Mouse (Mus musculus): ENCODE data around the gene B430218F22Rik. TPM values are rescaled to one million over a fixed set of nuclear protein-coding genes. Genes with fewer than 3 reads are reported as not detected.

Gene B430218F22Rik
- 0.58 and 0.59 TPM in 2 replicates for polyA plus RNA-seq (2012; rRNA removed)

DNA sequence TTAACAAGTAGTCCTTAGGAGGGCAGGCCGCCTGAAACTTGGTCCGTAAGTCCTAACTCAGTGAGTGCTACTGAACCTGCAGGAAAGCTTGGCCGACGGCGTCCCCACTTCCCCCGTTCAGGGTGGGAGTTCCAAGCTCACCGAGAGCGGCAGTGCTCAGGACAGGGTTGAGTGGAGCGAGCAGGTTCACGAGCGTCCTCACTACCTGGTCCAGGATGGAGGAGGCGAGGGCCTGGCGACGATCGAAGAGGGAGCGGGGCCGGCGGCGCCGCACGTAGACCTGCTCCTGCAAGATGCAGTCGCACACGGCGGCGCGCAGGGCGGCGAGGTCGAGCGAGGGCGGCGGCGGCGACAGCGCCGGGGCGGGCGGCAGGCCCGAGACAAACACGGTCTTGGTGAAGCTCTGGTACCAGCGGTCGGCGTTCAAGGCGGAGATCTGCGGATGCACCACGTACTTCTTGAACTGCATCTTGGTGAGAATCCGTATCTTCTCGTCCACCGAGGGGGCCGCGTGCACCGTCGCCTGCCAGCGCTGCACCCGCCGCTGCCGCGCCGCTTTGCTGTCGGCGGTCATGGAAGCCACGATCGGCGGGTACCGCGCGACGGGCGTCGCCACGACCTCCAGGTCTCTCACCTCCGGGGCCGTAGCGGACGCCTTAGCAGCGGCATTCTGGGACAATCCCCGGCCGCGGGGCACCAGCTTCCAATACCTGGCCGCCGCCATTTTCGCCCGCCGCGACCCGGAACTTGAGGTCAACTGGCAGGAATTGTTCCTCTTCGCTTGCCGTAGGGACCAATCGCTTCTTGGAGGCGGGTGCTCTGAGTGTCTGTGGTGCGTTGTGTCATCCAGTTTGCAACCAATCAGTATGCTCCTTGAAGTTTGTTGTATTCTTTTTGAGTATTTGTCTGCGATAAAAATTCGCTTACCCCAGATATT lies at the start of gene B430218F22Rik, which contains the start of gene Mrps30:
B430218F22Rik (plus strand) TSS at position 120 of the 937 bp plus-strand sequence.
Mrps30 (minus strand) TSS at position 742 of the 937 bp plus-strand sequence.

Other genes with a start within 250 kb of the B430218F22Rik start
- 15.4 and 15.7 TPM in 2 replicates for gene Mrps30, start 622 bp downstream of the B430218F22Rik start, polyA plus RNA-seq (2012; rRNA removed)